Mouse (Mus musculus) v-Abl transformed pro-B cells (cell line): ENCODE results near the gene Copa.

Experiments used
- in situ Hi-C, 2 experiments: fragments of 400-800 bp; cut with MboI; formaldehyde crosslinking; loops; one replicate each; pipeline ENCODE4 v1.15.1; 2025; ENCODE audit not compliant: unreplicated experiment in 2 of 2

Copa gene

GRCm38 (mm10) chr1:172082101-172082898, at the start of gene Copa, which contains the start of gene Ncstn:
Copa (plus strand) TSS chr1:172082529.
Ncstn (minus strand) TSS chr1:172082795.
- in situ Hi-C loops: loop anchor here in 1 of 2 experiments (10.0 kb wide), 1 partner anchor 1197 kb away; the partner anchor contains the start of genes Dusp12 and Gm26620

GRCm38 (mm10) chr1:172046410-172046809, 35.9 kb upstream of the Copa start:
- in situ Hi-C loops: loop anchor here (5.0 to 25.0 kb wide), 3 partner anchors 311 to 1366 kb away; partner anchors contain the start of genes Igsf9 (in 1 of the 2) and Slamf9 (in 1 of the 2)

GRCm38 (mm10) chr1:172046938-172047337, 35.4 kb upstream of the Copa start:
- in situ Hi-C loops: loop anchor here (5.0 to 25.0 kb wide), 3 partner anchors 310 to 1365 kb away; partner anchors contain the start of genes Igsf9 (in 1 of the 2) and Slamf9 (in 1 of the 2)

- in situ Hi-C loops: loop anchor here (5.0 to 25.0 kb wide), 3 partner anchors 309 to 1364 kb away; partner anchors contain the start of genes Igsf9 (in 1 of the 2) and Slamf9 (in 1 of the 2)
These were observed 34.0 kb upstream of the Copa start for GRCm38 (mm10) chr1:172048241-172048734.

- in situ Hi-C loops: loop anchor here (5.0 to 25.0 kb wide), 3 partner anchors 308 to 1363 kb away; partner anchors contain the start of genes Igsf9 (in 1 of the 2) and Slamf9 (in 1 of the 2)
These were observed 33.1 kb upstream of the Copa start for GRCm38 (mm10) chr1:172049131-172049782.

GRCm38 (mm10) chr1:172052766-172053279, 29.5 kb upstream of the Copa start:
- in situ Hi-C loops: no loop called here

GRCm38 (mm10) chr1:172053541-172054440, 28.5 kb upstream of the Copa start:
- in situ Hi-C loops: no loop called here

GRCm38 (mm10) chr1:172056251-172056650, 26.1 kb upstream of the Copa start:
- in situ Hi-C loops: no loop called here

GRCm38 (mm10) chr1:172057491-172057921, 24.8 kb upstream of the Copa start, which contains the start of gene Nhlh1:
Nhlh1 (minus strand) TSS chr1:172057573.
- in situ Hi-C loops: no loop called here

- in situ Hi-C loops: no loop called here
These were observed 24.0 kb upstream of the Copa start for GRCm38 (mm10) chr1:172058321-172058720.

- in situ Hi-C loops: no loop called here
These were observed 23.5 kb upstream of the Copa start for GRCm38 (mm10) chr1:172058874-172059273.

GRCm38 (mm10) chr1:172060659-172061058, 21.7 kb upstream of the Copa start:
- in situ Hi-C loops: no loop called here

GRCm38 (mm10) chr1:172061217-172061616, 21.1 kb upstream of the Copa start:
- in situ Hi-C loops: no loop called here

- in situ Hi-C loops: no loop called here
These were observed 20.2 kb upstream of the Copa start for GRCm38 (mm10) chr1:172062101-172062500.

GRCm38 (mm10) chr1:172063291-172064023, 18.9 kb upstream of the Copa start:
- in situ Hi-C loops: no loop called here

GRCm38 (mm10) chr1:172064613-172065141, 17.7 kb upstream of the Copa start:
- in situ Hi-C loops: no loop called here

GRCm38 (mm10) chr1:172070227-172070626, 12.1 kb upstream of the Copa start:
- in situ Hi-C loops: no loop called here

GRCm38 (mm10) chr1:172071556-172071955, 10.8 kb upstream of the Copa start:
- in situ Hi-C loops: no loop called here

- in situ Hi-C loops: no loop called here
These were observed 9.7 kb upstream of the Copa start for GRCm38 (mm10) chr1:172072604-172073003.
